Mouse (Mus musculus) stomach, postnatal 0 days (tissue): ENCODE measurements around the gene Efs.
A peak's percentile ranks its signal among the peaks of the same experiment; 100 is the strongest.

Experiments
- CTCF ChIP-seq: IDR thresholded peaks from 2 replicates; pipeline ENCODE4 v1.5.1; 2016; ENCODE audit warnings: antibody characterized with exemption, low read depth, mild to moderate bottlenecking, moderate library complexity
- EP300 ChIP-seq: optimal IDR thresholded peaks from 2 replicates; pipeline ENCODE3; 2016; ENCODE audit warnings: antibody characterized with exemption

DNA sequence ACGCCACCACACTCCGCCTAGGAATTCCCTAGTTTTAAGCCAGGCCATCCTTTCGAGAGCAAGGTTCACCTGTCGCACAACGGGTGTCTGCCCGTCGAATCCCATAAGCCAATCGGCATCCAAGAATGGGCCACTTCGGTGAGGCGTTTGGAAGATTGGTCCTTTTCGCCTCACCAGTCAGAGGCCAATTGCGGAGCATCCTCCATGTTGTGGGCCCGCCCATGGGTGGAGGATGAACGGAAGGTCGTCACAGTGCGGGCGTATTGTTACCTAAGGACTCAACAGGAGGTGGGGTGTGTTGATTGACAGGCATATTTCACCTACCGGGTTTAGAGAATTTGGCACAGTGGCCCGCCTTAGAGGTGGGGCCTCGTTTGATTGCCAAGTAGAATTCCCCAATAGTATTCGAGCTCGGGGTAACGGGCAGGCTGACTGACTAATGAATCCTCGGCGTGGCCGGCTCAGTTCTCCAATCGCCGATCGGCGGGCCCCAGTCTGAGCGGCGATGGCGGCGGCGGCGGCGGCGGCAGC lies 32.2 kb downstream of the Efs start:
- TF ChIP-seq CTCF (0 out of 2 replicates have a peak, but pooled peaks have one; percentile 9), EP300 (peak; percentile 92)
